Mouse (Mus musculus) heart, adult 8-10 months (tissue): ENCODE data around the gene Pten. TPM values are rescaled to one million over a fixed set of nuclear protein-coding genes. Genes with fewer than 3 reads are reported as not detected.
"Not testable (repeated sequence)": the region's sequence is repeated elsewhere in the genome, so short reads cannot be mapped to it uniquely, and the experiment has no call there.

ENCODE experiments used
- DNase-seq: peaks from one replicate; pipeline ENCODE4 v3.0.0; 2022; ENCODE audit warnings: low spot score
- total RNA-seq, 4 experiments: library from RNA; stranded (reverse); gene quantifications; 2 replicates each; pipeline ENCODE4 v1.2.4; 2022

Gene Pten
- total RNA-seq, 4 experiments from 2014 or later: 54.6 to 66.1 (median 59.4) TPM

DNA sequence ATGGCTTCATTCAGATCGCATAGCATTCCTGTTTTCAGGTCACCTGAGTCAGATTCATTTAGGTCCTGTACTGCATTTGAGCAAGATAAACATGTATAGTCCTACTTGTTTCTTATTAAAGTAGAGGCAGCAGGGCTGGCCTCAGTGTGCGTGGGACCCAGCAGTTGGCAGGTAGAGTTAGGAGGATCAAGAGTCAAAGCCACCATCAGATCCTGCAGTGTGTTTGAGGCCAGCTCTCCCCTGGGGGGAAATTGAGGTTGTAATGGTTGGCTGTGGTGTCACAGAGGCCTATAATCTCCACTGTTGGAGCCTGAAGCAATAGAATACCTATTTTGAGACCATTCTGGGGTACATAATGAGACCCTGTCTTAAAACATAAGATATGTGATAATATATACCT, 50.3 kb downstream of the Pten start:
- no peak for DNase-seq

GRCm38 (mm10) chr19:32808690-32809089, 51.4 kb downstream of the Pten start:
- DNase-seq: no peak

DNA sequence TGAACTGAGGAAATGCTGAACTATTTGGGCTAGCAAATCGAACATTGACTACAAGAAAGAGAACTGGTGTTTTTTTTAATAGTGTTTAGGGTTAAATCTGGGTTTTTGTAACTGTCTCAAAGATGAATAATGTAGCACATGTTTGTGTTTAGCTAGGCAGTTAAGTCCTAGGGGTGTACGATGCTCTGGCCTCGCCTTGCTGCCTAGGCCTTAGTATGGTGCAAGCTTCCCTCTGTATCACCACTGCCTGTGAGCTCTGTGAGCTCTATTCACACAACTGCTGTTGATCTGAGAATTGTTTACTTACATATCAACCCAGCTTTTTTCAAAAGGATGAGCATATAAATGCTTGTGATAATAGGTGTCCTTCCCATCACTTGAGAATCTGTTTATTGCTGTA, 51.8 kb downstream of the Pten start:
- DNase-seq: no peak

GRCm38 (mm10) chr19:32818759-32819158, 61.5 kb downstream of the Pten start:
- no peak for DNase-seq

- not testable (repeated sequence) for DNase-seq
Observed at GRCm38 (mm10) chr19:32822959-32823358, 65.7 kb downstream of the Pten start.

DNA sequence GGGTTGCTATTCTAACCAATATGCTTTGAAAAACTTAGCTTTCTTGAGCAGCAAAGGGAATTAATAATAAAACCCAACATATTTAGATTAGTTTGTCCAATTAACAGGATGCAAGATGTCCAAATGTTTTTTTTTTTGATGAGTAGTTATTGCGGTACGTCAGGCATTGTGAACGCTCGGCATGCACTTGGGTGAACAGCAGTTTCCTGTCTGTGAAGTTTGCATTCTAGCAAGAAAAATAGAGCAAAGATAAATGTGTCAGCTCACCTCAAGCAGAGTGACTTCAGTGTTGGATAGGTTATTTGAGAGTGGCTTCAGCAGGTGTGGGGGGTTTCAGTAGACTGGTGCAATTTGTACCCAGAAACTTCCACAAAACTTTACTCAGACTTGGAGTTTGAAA, 69.3 kb downstream of the Pten start:
- DNase-seq: no peak

DNA sequence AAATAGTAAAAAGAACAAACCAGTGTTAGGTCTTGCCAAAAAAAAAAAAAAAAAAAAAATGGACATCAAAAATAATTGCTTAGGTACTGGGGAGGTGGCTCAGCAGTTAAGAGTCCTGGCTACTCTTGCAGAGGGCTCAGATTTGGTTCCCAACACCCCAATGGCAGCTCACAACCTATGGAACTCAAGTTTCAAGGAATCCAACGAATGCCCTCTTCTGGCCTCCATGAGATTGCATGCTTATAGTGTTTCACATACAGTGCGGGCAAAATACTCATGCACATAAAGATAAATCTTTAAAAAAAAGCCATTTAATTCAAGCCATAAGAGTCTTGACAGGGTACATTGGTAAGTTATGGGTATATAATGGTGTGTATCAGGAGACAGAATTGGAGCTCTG, 72.6 kb downstream of the Pten start:
- no peak for DNase-seq

GRCm38 (mm10) chr19:32831286-32831685, 74.0 kb downstream of the Pten start:
- no peak for DNase-seq

GRCm38 (mm10) chr19:32840491-32840890, 83.2 kb downstream of the Pten start:
- DNase-seq: no peak

DNA sequence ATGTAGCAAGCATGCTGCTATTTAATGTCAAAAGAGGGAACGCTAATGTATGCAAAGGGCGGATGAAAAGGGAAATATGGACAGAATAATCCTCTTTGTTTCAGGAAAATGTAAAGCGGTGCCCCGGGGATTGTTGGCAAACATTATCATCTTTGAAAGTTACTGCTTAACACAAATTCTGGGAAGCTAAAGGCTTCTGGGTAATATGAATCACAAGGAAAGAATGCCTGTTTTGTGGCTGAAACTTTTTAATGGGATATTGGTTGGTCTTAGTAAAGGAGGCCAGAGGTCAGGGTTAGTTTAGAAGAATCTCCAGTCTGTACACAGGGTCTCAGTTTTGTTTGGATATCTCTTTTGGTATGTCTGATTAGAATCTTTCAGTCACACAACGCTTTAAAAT, 87.2 kb downstream of the Pten start:
- DNase-seq: no peak

- DNase-seq: no peak
Observed at GRCm38 (mm10) chr19:32848041-32848440, 90.7 kb downstream of the Pten start.

GRCm38 (mm10) chr19:32852306-32852705, 95.0 kb downstream of the Pten start:
- no peak for DNase-seq

DNA sequence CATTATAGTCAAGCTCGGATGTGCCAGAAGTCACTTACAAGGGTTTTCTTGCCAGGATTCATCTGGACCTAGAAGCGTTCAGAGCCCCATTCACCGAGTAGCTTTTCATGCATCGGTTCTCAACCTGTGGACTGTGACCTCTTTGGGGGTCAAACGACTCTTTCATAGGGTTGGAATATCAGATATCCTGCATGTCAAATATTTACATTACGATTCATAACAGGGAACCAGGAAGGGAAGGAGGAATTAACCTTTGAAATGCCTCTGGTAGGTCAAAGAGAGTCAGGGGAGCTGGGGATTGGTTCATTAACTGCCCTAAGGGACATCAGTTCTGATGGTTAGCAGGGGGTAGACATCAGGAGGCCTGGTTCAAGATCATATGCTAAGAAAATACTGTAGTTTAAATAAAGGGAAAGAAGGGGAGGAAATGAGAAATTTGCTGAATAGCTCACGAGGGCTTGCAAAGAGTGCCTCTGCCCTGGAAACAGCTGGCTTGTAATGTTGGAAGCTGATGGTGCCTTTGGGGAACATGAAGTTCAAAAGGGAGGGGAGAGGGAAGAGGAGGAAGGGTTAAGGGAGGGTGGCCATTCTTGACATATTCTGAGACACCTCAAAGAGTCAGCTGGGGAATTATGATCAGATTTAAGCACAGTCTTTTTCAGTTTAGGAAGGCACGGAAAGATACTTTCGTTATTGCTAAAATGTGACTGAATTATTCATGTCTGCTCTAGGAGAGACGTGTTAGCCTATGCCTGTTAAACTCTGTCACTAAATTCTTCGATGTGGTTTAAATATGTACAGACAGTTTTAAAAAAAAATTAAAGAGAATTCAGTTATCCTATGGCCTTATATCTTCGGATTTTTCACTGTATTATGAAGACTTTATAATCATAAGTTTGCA, 104.6 kb downstream of the Pten start:
- no peak for DNase-seq

DNA sequence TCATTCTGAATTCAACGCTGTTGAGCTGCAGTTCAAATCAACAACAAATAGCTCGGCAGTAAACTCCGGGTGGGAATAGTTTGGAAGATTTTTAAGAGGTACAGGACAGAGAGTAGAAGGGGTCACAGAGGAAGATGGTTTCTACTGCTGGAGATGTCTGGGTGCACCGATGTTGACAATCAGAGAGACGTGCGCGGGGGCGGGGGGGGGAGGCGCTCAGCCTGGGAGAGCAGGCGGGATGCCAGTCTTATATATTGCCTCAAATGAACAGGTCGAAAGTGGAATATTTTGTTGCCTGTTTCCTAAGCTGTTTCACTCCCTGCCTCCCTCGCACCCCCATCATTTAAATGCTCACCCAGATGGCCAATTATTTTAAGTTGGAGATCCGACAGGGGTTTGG, 109.5 kb downstream of the Pten start:
- no peak for DNase-seq

GRCm38 (mm10) chr19:32867181-32867897, 110.0 kb downstream of the Pten start:
- DNase-seq: no peak

DNA sequence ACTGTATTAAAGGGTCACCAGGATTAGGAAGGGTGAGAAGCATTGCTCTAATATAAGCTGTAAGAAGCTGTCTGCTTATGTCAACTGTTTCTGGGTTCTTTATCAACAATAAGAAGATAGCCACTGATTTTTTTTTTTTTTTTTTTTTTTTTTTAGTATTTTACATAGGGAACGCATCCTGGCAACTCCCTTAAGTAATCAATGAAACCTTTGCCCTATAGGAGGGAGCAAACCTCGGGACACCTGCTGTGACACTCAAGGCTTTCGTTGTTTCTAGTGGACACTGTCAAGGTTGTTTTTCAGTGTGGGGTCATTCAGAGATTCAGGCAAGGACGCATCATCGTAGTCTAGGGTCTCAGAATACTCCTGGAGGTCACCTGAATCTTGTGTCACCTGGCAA, 111.3 kb downstream of the Pten start:
- DNase-seq: no peak

GRCm38 (mm10) chr19:32869053-32869680, 111.9 kb downstream of the Pten start:
- DNase-seq: no peak

DNA sequence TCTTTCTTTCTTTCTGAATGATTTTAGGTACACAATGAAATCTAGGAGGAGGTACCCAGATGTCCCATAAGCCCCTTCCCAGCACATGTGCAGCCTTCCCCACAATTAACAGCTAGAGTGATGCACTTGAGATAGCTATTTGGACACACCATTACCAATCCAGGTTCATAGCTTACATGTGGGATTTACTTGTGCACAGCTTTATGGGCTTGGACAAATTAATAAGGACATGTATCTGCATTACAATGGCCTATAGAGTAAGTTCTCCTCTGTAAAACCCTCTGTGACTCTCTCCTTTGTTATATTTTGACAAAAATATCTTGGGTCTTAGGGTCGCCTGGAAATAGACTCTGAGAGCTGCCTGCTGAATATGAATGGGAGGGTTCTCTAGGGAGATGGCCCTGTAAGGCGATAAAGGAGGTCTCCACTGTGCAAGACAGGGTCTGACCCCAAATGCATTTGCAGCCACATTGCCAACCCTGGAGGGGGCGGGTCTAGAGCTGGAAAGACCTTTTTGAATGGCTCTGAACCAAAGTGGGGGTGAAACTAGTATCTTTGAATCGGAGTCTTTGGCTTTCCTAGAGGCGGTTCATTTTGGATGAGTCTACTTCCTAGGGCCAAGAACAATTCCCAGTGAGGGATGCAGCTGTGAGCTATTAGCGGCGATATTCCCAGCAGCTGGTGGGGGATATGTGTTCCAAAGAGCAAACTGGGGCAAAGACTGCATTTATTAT, 116.8 kb downstream of the Pten start:
- peak; percentile 48 for DNase-seq
